Mouse (Mus musculus) ES-Bruce4 (cell line): Measurements from ENCODE around the gene Syt17.

Experiments used
- CTCF ChIP-seq: IDR thresholded peaks from one replicate; pipeline ENCODE4 v1.8.1; 2011; ENCODE audit warnings: low read depth, low read length
- EP300 ChIP-seq: IDR thresholded peaks from 2 replicates; pipeline ENCODE4 v1.6.1; 2011; ENCODE audit warnings: low read depth, low read length; ENCODE audit not compliant: insufficient read depth
- POLR2A ChIP-seq: IDR thresholded peaks from one replicate; pipeline ENCODE4 v1.8.1; 2011; ENCODE audit warnings: low read length; ENCODE audit not compliant: insufficient read depth

DNA sequence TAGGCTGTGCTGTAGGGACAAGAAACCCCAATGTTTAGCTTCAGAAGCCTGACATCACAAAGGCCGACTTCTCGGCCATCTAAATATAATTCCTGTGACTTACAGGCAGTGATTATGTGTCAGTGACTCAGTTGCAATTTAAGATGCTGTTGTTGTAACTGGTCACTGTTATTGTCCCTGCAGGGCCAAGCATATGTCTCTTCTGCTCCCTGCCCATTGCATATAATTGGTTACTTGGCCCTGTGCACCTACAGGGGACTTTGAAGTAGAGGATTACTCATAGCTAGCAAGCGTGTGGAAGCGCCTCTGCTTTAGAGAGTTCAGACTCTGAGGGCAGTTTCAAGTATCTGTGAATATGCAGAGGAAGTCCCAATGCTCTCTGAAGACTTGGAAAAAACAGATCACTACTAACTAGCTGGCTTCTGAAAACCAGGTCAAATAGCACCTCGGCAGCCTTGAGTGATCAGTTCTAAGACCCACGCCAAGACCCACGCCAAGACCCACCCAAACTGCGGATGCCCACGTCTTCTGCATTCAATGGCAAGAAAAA is 32.2 kb upstream of the Syt17 start:
- TF ChIP-seq CTCF: no peak
- no peak for TF ChIP-seq POLR2A
- no peak for TF ChIP-seq EP300
